Mouse (Mus musculus) Patski (cell line): ENCODE measurements at regions not wholly inside any gene's neighbourhood (a gene's known extent, or its start where the extent isn't known, plus 50 kb on each side); places are given as distances from the start of the nearest gene placed in this dataset.

Experiments
- ATAC-seq: fragments of 100-300 bp; one replicate; pipeline ENCODE4 v1.8.0; 2021
- CTCF ChIA-PET: fragments of 350-600 bp; sonication (Branson Sonifier 250); formaldehyde crosslinking; loops from one replicate; lab custom pipeline; 2022; ENCODE audit warnings: inconsistent platforms; lab: Charles Lee
- POLR2A ChIA-PET: fragments of 350-600 bp; sonication (Branson Sonifier 250); formaldehyde crosslinking; loops from one replicate; lab custom pipeline; 2022; ENCODE audit warnings: antibody characterized with exemption, inconsistent platforms; lab: Charles Lee
- DNase-seq: peaks from one replicate; pipeline ENCODE4 v3.0.0-alpha.2; 2011; ENCODE audit warnings: low read depth, low spot score
- H3K27me3 ChIP-seq: fragments of 371-371 bp; one replicate; pipeline ENCODE4 v1.5.1; 2021
- CTCF ChIP-seq: fragments of 100-300 bp; IDR thresholded peaks from one replicate; pipeline ENCODE4 v1.5.1; 2021
- in situ Hi-C: fragments of 300-500 bp; cut with MboI; formaldehyde crosslinking; loops from 3 replicates; pipeline ENCODE4 v1.11.1; 2018; ENCODE audit warnings: low pct_unique_long_range_greater_than_20kb, mixed read lengths

DNA sequence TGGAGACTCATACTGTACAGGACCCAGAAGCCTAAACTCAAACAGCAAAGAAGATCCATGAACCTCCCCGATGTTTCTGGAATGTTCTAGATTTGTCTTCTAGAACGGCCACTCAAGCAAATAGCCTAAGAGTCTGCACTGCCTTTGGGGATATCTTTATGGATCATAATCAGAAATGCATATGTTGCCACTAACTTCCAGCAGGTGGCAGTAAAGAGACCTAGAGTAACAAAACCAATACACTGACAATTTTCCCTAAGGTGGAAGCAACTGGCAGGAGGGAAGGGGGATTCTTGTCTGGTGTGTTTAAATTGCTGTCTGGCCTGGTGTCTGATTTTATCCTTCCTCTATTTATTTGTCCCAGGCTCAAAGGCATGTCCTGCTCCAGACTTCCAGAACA, 69.2 kb upstream of the Cdh5 start:
- peaks cover 7% of the 10 kb centered on the region for H3K27me3 ChIP-seq
- TF ChIP-seq CTCF, result peak; percentile 60
- POLR2A ChIA-PET, result no interaction called here

DNA sequence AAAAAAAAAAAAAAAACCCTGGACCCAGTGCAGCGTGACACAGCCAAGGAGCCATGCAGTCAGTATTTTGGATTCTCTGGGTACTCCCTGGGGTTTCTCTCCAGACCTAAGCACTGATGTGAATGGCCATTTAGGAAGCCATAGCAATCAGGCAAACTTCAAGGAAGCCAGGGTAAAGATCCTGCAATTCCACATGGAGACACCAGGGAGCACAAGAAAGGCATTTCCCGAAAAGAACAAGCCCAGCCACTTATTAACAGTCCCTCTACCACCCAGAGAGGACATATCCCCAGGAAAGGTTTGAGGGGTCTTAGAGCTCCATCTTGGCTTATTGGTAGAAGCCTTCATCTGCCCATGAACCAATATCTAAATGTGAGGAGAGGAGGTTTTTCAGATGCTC, 68.3 kb upstream of the Cdh5 start:
- in situ Hi-C loops, result loop anchor here (25.0 kb wide), 1 partner anchor 1521 kb away; no protein-coding TSS in a partner anchor
- peak; percentile 21 for TF ChIP-seq CTCF
- DNase-seq (no peak), ATAC-seq (no peak)
- ChIA-PET POLR2A (no interaction called here), CTCF (no interaction called here)
- peaks cover 7% of the 10 kb centered on the region for H3K27me3 ChIP-seq

More for the DNA sequence above, 69.2 kb upstream of the Cdh5 start:
- CTCF ChIA-PET, result no interaction called here
- in situ Hi-C loops, result loop anchor here (25.0 kb wide), 1 partner anchor 1520 kb away; no protein-coding TSS in a partner anchor
- no peak for ATAC-seq
- DNase-seq, result no peak

DNA sequence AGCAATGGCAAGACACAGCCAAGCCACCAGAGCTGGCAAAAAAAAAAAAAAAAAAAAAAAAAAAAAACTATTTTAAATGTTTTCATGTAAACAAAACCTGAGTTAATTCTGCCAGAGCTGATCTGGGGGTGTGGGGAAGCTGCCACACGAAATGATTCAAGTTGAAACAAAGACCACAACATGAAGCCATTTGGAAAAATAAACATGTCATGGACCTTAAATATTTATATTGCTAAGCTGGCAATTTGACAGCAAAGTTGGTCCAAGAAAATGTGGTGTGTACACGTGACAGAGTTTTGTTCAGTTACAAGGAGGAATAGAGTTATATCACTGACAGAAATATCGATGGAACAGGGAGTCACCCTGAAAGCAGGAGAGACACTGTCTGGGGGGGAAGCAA, 67.1 kb upstream of the Cdh5 start:
- DNase-seq (no peak), ATAC-seq (no peak)
- H3K27me3 ChIP-seq, result peaks cover 7% of the 10 kb centered on the region
- in situ Hi-C loops, result loop anchor here (25.0 kb wide), 1 partner anchor 1522 kb away; no protein-coding TSS in a partner anchor
- ChIA-PET CTCF (no interaction called here), POLR2A (interaction anchor here (0.5 kb wide), 1 partner anchor 142 kb away, joined by 3 read pairs; no protein-coding TSS in a partner anchor)
- no peak for TF ChIP-seq CTCF

DNA sequence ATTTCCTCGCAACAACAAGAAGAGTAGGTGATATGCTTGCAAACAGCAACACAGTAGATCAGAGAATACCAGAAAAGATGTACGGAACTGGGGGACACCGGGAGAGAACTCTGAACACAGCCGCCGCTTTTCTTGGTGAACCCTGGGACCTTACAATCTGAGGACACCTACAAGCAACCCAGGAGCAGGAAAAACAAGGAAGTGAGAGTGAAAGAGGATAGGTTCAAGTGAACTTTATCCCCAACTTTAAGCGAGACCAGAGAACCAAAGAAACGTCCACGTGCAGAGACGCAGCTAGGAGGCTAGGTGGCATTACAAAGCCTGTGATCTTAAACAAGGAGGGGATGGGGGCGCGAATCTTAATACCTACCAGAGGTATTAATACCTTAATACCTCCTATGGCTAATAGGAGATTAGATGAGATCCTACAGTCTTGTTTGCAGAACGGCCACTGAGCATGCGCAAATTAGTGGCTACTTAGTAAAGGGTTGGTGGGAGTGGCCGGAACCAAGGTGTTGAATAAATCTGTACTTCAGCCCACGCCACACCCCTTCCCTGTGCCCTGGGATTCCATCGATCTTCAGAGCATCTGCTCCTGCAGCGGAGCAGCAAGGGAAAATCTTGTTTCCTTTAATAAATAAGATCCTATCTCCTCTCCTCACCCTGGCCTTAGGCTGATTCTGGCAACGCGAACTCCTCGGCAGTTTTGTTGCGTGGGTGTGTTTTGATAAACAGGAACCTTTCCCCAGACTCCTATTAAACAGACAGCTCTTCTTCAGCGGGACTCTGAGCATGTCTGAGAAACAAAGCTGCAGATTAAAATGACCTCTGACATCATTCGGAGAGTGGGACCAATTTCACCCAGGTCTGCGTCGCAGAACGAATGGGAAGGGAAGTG, 64.6 kb upstream of the Cdh5 start:
- CTCF ChIA-PET, result no interaction called here
- no peak for ATAC-seq

DNA sequence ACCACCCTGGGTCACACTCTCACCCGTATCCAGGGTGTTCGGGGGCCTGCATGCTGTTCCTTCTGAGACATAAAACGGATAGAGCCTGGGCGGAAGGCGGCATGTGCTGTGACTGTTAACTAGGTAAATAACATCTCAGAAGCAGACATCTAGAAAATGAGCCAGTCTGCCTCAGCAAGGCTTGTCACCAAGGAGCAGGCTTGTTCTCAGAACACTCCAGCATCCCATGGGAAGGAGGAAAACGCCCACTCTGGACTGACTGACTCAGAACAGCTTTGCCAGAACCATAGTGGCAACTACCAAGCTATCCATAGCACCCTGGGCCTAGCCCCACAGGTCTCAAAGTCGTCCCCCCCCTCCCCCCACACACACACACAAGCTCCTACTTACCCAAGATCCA, 63.8 kb upstream of the Cdh5 start:
- ChIA-PET POLR2A (no interaction called here), CTCF (no interaction called here)
- ATAC-seq (no peak), DNase-seq (no peak)
- in situ Hi-C loops, result loop anchor here (25.0 kb wide), 1 partner anchor 1525 kb away; no protein-coding TSS in a partner anchor
- no peak for TF ChIP-seq CTCF
- peaks cover 4% of the 10 kb centered on the region for H3K27me3 ChIP-seq

More for the DNA sequence above, 64.6 kb upstream of the Cdh5 start:
- DNase-seq, result no peak
- no peak for TF ChIP-seq CTCF
- H3K27me3 ChIP-seq, result no peaks in the 10 kb centered on the region
- POLR2A ChIA-PET, result no interaction called here
- in situ Hi-C loops, result loop anchor here (25.0 kb wide), 1 partner anchor 1525 kb away; no protein-coding TSS in a partner anchor

DNA sequence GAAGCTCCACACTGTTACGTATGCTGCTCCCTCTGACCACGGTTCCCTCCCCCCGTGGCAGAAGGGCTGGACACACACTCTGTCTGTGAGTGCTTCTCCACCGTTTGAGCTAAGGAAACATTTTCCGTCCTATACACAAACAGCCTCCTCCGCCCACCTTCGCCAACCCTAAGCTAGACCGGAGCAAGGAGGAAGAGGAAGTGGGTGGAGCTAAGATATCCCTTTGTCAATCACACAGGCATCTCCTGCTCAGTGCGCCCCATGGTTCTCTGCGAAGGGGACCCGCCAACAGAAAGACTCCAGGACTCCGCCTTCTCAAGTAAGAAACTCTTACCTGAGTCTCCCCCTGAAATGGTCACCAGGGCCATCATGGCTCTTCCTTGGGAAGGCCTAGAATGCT, 61.9 kb upstream of the Cdh5 start:
- no peak for ATAC-seq
- POLR2A ChIA-PET, result no interaction called here
- no peak for TF ChIP-seq CTCF
- in situ Hi-C loops, result loop anchor here (25.0 kb wide), 1 partner anchor 1527 kb away; no protein-coding TSS in a partner anchor
- H3K27me3 ChIP-seq, result peaks cover 4% of the 10 kb centered on the region
- CTCF ChIA-PET, result no interaction called here
- DNase-seq, result no peak

DNA sequence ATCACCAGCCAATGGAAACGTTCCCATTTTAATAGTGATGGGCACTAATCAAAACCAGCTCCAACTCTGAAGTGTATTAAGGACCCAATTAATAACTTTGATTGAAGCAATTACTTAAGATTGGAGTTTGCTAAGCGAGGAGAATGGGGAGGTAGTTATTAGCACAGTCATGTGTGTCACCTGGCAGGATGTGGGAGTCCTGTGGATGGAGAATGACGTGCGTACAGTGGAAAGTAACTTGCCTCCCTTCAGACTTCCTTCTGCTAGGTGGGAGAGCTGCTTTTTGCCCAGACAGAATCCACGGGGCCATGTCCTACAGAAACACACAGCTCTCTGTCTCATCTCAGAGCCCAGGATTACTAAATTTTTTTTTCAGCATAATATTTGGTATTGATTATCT, 59.9 kb upstream of the Cdh5 start:
- no peak for TF ChIP-seq CTCF
- DNase-seq (no peak), ATAC-seq (no peak)
- POLR2A ChIA-PET, result no interaction called here
- in situ Hi-C loops, result loop anchor here (25.0 kb wide), 1 partner anchor 1529 kb away; no protein-coding TSS in a partner anchor
- peaks cover 4% of the 10 kb centered on the region for H3K27me3 ChIP-seq
- CTCF ChIA-PET, result no interaction called here

DNA sequence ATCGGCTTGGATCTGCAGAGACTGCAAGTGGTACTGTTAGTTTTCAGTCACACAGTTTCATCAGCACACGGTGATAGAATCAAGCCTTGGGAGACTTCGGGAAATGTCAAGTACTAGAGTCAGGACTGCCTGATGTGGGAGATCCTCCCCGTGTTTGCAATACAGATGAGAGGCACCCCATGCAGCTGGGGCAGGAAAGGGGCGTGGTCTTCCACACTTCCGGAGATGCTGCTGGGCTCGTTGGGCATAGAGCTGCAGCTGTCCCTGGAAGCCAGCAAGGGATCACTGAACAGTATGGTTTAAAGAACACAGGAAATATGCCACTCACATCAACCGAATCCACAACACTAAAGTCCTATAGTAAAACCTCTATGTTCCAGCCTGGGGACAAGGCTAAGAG, 59.0 kb upstream of the Cdh5 start:
- DNase-seq, result no peak
- POLR2A ChIA-PET, result no interaction called here
- TF ChIP-seq CTCF, result no peak

DNA sequence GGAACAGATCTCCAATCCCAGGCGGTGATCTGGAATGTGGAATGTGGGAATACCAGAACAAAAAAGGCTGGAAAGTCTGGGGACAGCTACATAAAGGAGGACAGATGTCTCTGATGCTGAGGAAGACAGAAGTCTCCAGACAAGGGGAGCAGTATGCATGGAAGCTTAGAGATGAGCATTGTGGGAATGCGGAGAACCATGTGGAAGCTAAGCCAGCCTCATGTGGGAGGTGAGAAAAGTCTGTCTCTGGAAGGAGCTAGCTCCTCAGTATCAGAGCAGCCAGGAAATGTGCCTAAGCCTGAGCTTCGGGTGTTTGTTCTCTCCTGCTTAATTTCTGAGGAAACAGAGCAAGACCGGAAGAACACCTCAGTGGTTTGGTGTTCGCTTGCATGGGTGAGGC, 53.4 kb upstream of the Cdh5 start:
- ATAC-seq, result no peak
- no peak for DNase-seq
- H3K27me3 ChIP-seq, result peaks cover 6% of the 10 kb centered on the region
- ChIA-PET POLR2A (no interaction called here), CTCF (no interaction called here)
- no peak for TF ChIP-seq CTCF
- in situ Hi-C loops, result loop anchor here (25.0 kb wide), 1 partner anchor 1536 kb away; no protein-coding TSS in a partner anchor

More for the DNA sequence above, 59.0 kb upstream of the Cdh5 start:
- ATAC-seq, result no peak
- in situ Hi-C loops, result loop anchor here (25.0 kb wide), 1 partner anchor 1530 kb away; no protein-coding TSS in a partner anchor
- CTCF ChIA-PET, result interaction anchor here (1.5 kb wide), 1 partner anchor 14 kb away, joined by 4 read pairs; no protein-coding TSS in a partner anchor
- H3K27me3 ChIP-seq, result peaks cover 4% of the 10 kb centered on the region

DNA sequence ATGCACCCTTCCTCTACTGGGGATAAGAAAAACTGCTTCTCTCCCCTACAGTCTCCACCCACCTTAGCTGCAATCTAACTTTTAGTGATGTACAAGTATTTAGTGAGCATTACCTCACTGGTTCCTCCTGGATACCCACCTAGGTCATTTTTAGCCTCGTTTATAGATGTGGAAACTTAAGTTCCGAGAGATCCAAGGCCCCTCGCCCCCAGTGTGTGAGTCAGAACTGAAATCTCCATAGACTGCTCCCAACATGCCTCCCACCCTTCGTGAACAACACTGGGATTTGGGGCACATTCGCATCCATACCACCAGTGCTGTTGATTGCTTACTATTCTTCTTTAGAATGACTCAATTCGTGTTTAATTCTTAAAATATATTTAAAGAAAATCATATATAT, 52.2 kb upstream of the Cdh5 start:
- no peak for DNase-seq
- no peak for ATAC-seq
- POLR2A ChIA-PET, result no interaction called here
- no peak for TF ChIP-seq CTCF
- in situ Hi-C loops, result loop anchor here (25.0 kb wide), 1 partner anchor 1537 kb away; no protein-coding TSS in a partner anchor
- H3K27me3 ChIP-seq, result peaks cover 6% of the 10 kb centered on the region
- CTCF ChIA-PET, result no interaction called here
